Mouse (Mus musculus): ENCODE results near the gene Plin1. TPM values are rescaled to one million over a fixed set of nuclear protein-coding genes. Genes with fewer than 3 reads are reported as not detected.

Gene Plin1
- total RNA-seq, 2 experiments from 2014 or later = 5.1 to 9.6 TPM

- peak; percentile 56 for DNase-seq
These were observed 1.9 kb upstream of the Plin1 start for GRCm38 (mm10) chr7:79734563-79734962.

GRCm38 (mm10) chr7:79731438-79731837 is 1.3 kb downstream of the Plin1 start:
- DNase-seq = no peak

GRCm38 (mm10) chr7:79729743-79730370 is 2.8 kb downstream of the Plin1 start:
- peak; percentile 43 for DNase-seq

GRCm38 (mm10) chr7:79729169-79729568 is 3.5 kb downstream of the Plin1 start:
- peak; percentile 85 for DNase-seq

DNA sequence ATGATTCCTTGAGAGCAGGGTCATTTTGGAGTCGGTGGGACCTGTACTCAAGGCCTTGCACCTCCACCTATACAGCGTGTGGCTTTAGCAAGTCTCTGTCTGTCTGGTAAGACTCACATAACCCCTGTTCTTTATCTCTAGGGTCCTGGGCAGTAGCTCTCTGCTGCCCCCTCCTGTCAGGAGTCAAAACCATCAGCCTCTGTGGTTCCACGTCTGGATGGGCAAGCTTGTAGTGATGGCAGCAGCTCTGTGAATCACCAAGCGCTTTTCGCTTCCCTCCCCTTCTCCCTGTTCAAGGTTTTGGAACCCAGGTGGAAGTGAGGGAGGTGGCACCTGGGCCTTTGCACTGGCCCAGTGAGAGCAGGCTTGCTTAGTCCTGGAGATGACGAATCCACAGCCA is 4.5 kb downstream of the Plin1 start:
- DNase-seq = peak; percentile 77

DNA sequence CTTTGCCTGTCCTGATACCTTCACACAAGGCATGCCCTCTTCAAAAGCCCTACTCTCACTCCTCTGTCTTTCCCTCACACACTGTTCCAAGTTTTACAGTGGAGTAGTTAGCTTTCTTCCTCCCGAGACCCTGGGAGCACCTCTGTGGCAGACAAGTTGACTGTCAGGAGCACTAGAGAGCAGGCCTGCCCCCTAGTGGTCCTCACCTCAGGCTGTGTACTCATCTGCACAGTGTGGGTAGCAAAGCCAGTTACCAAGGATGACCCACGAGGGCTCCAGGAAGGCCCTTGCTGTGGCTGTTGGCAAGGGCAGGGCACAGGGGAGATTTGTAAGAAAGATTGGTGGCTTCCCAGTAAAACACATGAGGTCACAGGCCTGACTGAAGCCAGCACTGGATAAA is 5.6 kb downstream of the Plin1 start:
- DNase-seq = peak; percentile 78

DNA sequence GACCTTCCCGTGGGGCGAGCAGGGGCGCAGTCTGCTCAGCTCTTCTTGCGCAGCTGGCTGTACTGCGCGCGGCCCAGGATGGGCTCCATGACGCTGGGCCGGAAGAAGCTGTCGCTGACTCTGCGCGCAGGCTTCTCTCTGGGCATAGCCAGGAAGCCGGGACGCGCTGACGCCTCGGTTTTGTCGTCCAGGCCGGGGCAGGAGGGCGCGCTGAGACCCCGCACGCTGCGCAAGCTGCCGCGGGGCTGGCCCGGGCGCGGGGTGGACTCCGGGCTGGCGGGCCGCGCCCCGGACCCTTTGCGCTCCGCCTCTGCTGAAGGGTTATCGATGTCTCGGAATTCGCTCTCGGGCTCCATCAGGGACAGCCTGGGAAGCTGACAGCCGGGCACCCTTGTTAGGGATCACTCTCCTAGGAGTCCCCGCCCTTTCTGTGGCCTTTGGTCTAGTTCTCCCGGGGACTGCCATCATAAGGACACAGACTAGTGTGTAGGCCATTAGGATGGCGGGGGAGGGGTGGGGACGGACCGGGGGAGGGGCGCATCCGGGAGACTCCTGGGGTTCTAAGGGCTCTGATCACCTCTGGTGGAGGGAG is 11.2 kb downstream of the Plin1 start:
- DNase-seq = peak; percentile 77

- peak; percentile 89 for DNase-seq
These were observed 17.3 kb downstream of the Plin1 start, which contains the start of gene Kif7 for GRCm38 (mm10) chr7:79715187-79715981. TSS of gene Kif7 (minus strand) at chr7:79715720.

DNA sequence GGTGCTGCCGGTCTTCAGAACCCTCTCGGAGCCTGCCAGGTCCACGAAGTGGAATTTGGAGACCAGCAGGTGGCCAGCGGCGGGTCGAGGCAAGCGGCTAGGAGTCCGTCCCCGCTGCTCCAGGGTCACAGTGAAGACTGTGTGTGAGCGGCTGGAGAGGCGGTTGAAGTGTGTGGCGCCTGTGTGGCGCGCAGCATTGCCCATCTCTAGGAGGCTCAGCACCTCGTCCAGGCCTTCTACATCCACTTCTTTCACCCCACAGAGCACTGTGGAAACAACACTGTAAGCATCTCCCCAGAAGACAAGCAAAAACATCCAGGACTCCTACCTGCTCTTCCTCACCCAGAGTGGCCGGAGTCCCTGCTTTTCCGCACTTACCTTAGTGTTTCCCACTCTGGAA is 21.9 kb downstream of the Plin1 start:
- DNase-seq = no peak

- peak; percentile 36 for DNase-seq
These were observed 22.5 kb downstream of the Plin1 start for GRCm38 (mm10) chr7:79710130-79710607.

DNA sequence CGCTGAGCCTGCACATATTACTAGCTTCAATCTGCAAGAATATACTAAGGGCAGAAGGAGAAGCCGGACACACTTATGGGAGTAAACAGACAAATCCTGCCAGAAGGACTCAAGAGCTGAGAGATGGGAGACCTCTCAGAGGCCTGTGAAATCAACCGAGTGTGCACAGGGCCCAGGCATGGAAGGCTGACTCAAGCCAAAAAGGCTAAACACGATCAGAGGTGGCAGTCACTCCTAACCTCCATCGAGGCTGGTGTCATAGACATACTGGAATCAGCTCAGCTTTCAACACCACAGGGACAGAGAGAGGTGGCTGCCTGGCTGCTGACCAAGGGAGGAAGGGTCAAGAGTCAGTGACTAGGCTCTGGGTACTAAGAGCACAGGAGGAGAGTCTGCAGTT is 27.5 kb downstream of the Plin1 start:
- no peak for DNase-seq

DNA sequence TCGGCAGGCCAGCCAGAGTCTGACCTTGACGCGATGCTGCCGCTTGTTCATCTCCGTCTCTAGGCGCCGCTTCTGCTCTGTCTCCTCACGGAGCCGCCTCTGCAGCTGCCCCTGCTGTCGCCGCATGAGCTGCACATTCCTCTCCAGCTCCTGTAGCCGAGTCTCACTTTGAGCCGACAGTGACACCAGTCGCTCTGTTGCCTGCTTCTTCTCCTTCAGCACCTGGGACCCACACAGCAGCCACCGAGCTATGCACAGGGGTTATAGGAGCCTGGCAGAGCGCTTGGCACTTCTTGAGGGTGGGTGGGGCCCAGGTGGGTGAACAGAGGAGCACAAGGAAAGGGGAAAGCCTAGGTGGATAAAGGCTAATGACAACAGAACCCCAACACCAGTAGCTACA is 29.9 kb downstream of the Plin1 start:
- DNase-seq = no peak

DNA sequence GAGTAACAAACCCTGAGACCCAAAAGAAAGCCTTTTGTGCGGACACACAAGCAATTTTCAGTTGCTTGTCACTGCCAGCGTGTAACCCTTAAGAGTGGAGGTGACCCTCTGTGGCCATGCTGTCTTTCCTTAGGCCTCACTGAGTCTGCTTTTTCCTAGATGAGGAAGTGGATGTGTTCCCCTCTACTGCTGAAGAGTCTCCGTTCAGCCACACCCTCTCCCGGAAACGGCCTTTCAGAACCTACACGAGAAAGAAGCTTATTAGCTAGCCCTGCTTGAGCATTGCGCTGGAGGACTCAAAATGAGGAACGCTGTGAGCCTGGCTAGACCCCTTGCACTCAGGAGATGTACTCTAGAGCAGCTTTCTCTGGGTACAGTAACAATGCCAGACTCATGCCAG is 36.2 kb downstream of the Plin1 start:
- DNase-seq = no peak

DNA sequence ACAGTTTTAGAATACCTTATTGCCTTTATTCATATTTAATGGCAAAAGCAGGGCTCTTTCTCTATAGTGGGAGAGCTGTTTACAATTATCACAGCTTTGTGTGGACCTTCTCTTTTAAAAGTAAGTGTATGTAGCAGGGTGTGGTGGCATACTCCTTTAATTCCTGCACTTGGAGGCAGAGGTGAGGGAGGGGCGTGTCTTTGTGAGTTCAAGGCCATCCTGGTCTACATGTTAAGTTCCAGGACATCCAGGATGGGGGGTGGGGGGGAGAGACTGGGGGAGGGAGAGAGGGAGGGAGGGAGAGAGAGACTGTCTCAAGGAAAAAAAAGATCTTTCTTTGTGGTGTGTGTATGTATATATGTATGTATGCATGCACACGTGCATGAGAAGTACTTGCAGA is 52.5 kb downstream of the Plin1 start:
- no peak for DNase-seq

DNA sequence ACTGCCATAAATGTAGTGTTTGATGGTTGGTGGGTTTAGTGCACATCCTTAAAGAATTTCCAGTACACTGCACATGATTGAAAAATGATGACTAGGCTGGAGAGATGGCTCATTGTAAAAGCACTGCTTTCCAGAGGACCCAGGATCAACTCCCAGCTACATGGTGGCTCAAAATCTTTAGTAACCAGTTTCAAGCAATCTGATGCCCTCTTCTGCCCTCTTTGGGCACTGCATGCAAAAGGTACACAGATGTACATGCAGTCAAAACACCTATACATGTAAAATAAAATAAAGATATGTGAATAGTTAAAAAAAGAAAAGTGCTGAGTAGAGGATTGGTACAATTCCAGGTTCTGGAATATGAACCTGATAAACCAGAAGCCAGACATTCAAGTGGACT is 53.5 kb downstream of the Plin1 start:
- DNase-seq = no peak

DNA sequence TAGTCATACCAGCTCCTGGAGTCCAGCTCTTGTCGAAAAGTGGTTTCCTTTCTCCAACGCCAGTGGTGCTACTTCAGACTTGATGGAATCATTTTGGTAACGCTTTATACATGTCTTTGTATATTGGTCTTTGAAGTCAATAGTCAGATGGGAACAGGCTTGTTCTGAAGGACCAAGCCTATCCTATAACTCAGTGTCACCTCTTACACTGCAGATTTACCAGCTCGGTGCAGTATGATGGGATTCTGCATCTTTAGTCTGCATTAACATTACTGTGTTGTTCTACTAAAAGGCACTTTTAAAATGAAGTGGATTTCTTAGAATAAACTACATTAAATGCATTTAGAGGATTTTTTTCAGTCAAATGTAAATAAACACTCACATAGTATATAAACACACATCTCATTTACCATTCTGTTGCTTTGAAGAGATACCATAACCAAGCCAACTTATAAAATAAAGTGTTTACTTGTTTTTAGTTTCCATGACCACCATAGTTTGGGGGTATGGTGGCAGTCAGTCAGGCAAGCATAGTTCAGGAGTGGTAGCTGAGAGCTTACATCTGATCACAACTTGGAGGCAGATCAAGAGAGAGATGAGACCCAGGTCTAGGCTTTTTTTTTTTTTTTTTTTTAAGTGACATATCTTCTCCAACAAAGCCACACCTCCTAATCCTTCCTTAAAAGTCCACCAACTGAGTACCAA is 61.7 kb downstream of the Plin1 start:
- no peak for DNase-seq

Other genes with a start within 250 kb of the Plin1 start
- not detected for gene Rhcg, start 115.2 kb downstream of the Plin1 start, total RNA-seq (2021)
- 1 to 10 TPM; 5.4 to 5.8 TPM for gene Ticrr, start 72.7 kb downstream of the Plin1 start, total RNA-seq (2021)
- 1 to 10 TPM; 4.9 to 5.4 TPM for gene Kif7, start 17.2 kb downstream of the Plin1 start, total RNA-seq (2021)
- gene Pex11a, start 10.2 kb upstream of the Plin1 start, total RNA-seq (2021) = 1 to 10 TPM; 7.2 to 8.5 TPM
- gene Wdr93, start 10.3 kb upstream of the Plin1 start, total RNA-seq (2021) = under 1 TPM in 1 of 2 experiments, not detected in 1; 0.19 TPM
- not detected for gene Mesp1, start 60.9 kb upstream of the Plin1 start, total RNA-seq (2021)
- gene Mesp2, start 77.8 kb upstream of the Plin1 start, total RNA-seq (2021) = under 1 TPM in 1 of 2 experiments, not detected in 1; 0.36 TPM
- 10 to 100 TPM; 21.0 to 21.4 TPM for gene Anpep, start 128.2 kb upstream of the Plin1 start, total RNA-seq (2021)
- gene Ap3s2, start 187.7 kb upstream of the Plin1 start, total RNA-seq (2021) = 10 to 100 TPM; 25.0 to 26.5 TPM
- 10 to 100 TPM; 25.1 to 26.0 TPM for gene Arpin, start 202.5 kb upstream of the Plin1 start, total RNA-seq (2021)

Data from heart, postnatal 4 days (tissue).